Mouse (Mus musculus) midbrain, embryonic 14.5 days (tissue): Measurements from ENCODE around the gene Fli1. TPM values are rescaled to one million over a fixed set of nuclear protein-coding genes. Genes with fewer than 3 reads are reported as not detected.

ENCODE experiments used
- polyA plus RNA-seq: library from polyadenylated mRNA; unstranded; fragments of >200 nt; fragmentation: Nextera tagmentation; extraction: Ambion mirVana; gene quantifications from 2 replicates; pipeline ENCODE4 v1.2.1, GENCODE M21; 2014

Fli1 gene
- polyA plus RNA-seq, 1 experiment from 2014 or later, result 7.9 TPM

Other genes with a start within 250 kb of the Fli1 start
- gene Kcnj5, start 198.5 kb downstream of the Fli1 start, polyA plus RNA-seq, result 0.45 and 0.51 TPM in 2 replicates
- not detected in 2 replicates for gene Kcnj1, start 170.4 kb downstream of the Fli1 start, polyA plus RNA-seq
- gene Ets1, start 93.4 kb upstream of the Fli1 start, polyA plus RNA-seq, result 8.3 and 19.6 TPM in 2 replicates